Mouse (Mus musculus): ENCODE measurements around the gene Tbata. TPM values are rescaled to one million over a fixed set of nuclear protein-coding genes. Genes with fewer than 3 reads are reported as not detected.

The Tbata gene
- polyA plus RNA-seq, 1 experiment from 2014 or later = not detected

- Histone ChIP-seq H3K27ac (ENCODE audit: low read depth, low read length) (no peak overlapping the region), H3K4me3 (ENCODE audit: low read depth, low read length) (no peak overlapping the region), H3K9me3 (ENCODE audit: control insufficient read depth, low read length) (no peaks in the 10 kb centered on the region), H3K4me1 (replicated peaks; ENCODE audit: control insufficient read depth, insufficient read depth, low read length) (no peaks in the 10 kb centered on the region), H3K36me3 (ENCODE audit: control insufficient read depth, insufficient read depth, low read length) (no peaks in the 10 kb centered on the region), H3K27me3 (ENCODE audit: control insufficient read depth, insufficient read depth, low read length) (no peaks in the 10 kb centered on the region), H3K4me2 (ENCODE audit: low read depth, low read length, severe bottlenecking) (no peak overlapping the region), H3K9ac (ENCODE audit: low read length) (no peak overlapping the region)
- 76% methylated on average over 4 of the region's 4 CpGs for WGBS
- ATAC-seq (replicated peaks; ENCODE audit: low FRiP score) (no peak), DNase-seq (ENCODE audit: low spot score) (no peak)
Measured at GRCm38 (mm10) chr10:61226784-61227396, 55.1 kb downstream of the Tbata start.

GRCm38 (mm10) chr10:61231756-61232155, 60.0 kb downstream of the Tbata start:
- Histone ChIP-seq H3K9ac (ENCODE audit: low read length) (no peak overlapping the region), H3K27ac (ENCODE audit: low read depth, low read length) (no peak overlapping the region), H3K4me2 (ENCODE audit: low read depth, low read length, severe bottlenecking) (no peak overlapping the region), H3K9me3 (ENCODE audit: control insufficient read depth, low read length) (no peaks in the 10 kb centered on the region), H3K27me3 (ENCODE audit: control insufficient read depth, insufficient read depth, low read length) (no peaks in the 10 kb centered on the region), H3K4me1 (replicated peaks; ENCODE audit: control insufficient read depth, insufficient read depth, low read length) (no peaks in the 10 kb centered on the region), H3K4me3 (ENCODE audit: low read depth, low read length) (no peak overlapping the region), H3K36me3 (ENCODE audit: control insufficient read depth, insufficient read depth, low read length) (no peaks in the 10 kb centered on the region)
- no peak for ATAC-seq (replicated peaks; ENCODE audit: low FRiP score)
- no peak for DNase-seq (ENCODE audit: low spot score)
- 89% methylated on average over 3 of the region's 3 CpGs for WGBS

- 31% methylated on average over 7 of the region's 7 CpGs for WGBS
- Histone ChIP-seq H3K9ac (ENCODE audit: low read length) (no peak overlapping the region), H3K27ac (ENCODE audit: low read depth, low read length) (no peak overlapping the region), H3K27me3 (ENCODE audit: control insufficient read depth, insufficient read depth, low read length) (no peaks in the 10 kb centered on the region), H3K4me1 (replicated peaks; ENCODE audit: control insufficient read depth, insufficient read depth, low read length) (no peaks in the 10 kb centered on the region), H3K9me3 (ENCODE audit: control insufficient read depth, low read length) (no peaks in the 10 kb centered on the region), H3K36me3 (ENCODE audit: control insufficient read depth, insufficient read depth, low read length) (no peaks in the 10 kb centered on the region), H3K4me2 (ENCODE audit: low read depth, low read length, severe bottlenecking) (no peak overlapping the region), H3K4me3 (ENCODE audit: low read depth, low read length) (no peak overlapping the region)
- ATAC-seq (replicated peaks; ENCODE audit: low FRiP score) (no peak), DNase-seq (ENCODE audit: low spot score) (no peak)
Measured at GRCm38 (mm10) chr10:61232858-61233567, 61.3 kb downstream of the Tbata start.

- H3K9ac ChIP-seq (ENCODE audit: low read length) = no peak overlapping the region
- H3K9me3 ChIP-seq (ENCODE audit: control insufficient read depth, low read length) = no peaks in the 10 kb centered on the region
- H3K4me1 ChIP-seq (replicated peaks; ENCODE audit: control insufficient read depth, insufficient read depth, low read length) = no peaks in the 10 kb centered on the region
- no peak overlapping the region for H3K4me3 ChIP-seq (ENCODE audit: low read depth, low read length)
- H3K27me3 ChIP-seq (ENCODE audit: control insufficient read depth, insufficient read depth, low read length) = no peaks in the 10 kb centered on the region
- no peak overlapping the region for H3K27ac ChIP-seq (ENCODE audit: low read depth, low read length)
- H3K4me2 ChIP-seq (ENCODE audit: low read depth, low read length, severe bottlenecking) = no peak overlapping the region
- no peaks in the 10 kb centered on the region for H3K36me3 ChIP-seq (ENCODE audit: control insufficient read depth, insufficient read depth, low read length)
- DNase-seq (ENCODE audit: low spot score) = no peak
- WGBS = 81% methylated on average over 4 of the region's 4 CpGs
- ATAC-seq (replicated peaks; ENCODE audit: low FRiP score) = no peak
Measured at GRCm38 (mm10) chr10:61234319-61234718, 62.6 kb downstream of the Tbata start.

GRCm38 (mm10) chr10:61235677-61236267, 64.0 kb downstream of the Tbata start:
- Histone ChIP-seq H3K27ac (ENCODE audit: low read depth, low read length) (no peak overlapping the region), H3K4me2 (ENCODE audit: low read depth, low read length, severe bottlenecking) (no peak overlapping the region), H3K27me3 (ENCODE audit: control insufficient read depth, insufficient read depth, low read length) (no peaks in the 10 kb centered on the region), H3K9ac (ENCODE audit: low read length) (no peak overlapping the region), H3K4me1 (replicated peaks; ENCODE audit: control insufficient read depth, insufficient read depth, low read length) (no peaks in the 10 kb centered on the region), H3K36me3 (ENCODE audit: control insufficient read depth, insufficient read depth, low read length) (no peaks in the 10 kb centered on the region), H3K9me3 (ENCODE audit: control insufficient read depth, low read length) (no peaks in the 10 kb centered on the region), H3K4me3 (ENCODE audit: low read depth, low read length) (no peak overlapping the region)
- ATAC-seq (replicated peaks; ENCODE audit: low FRiP score) (no peak), DNase-seq (ENCODE audit: low spot score) (no peak)
- WGBS = 87% methylated on average over 6 of the region's 6 CpGs

- Histone ChIP-seq H3K4me2 (ENCODE audit: low read depth, low read length, severe bottlenecking) (no peak overlapping the region), H3K4me1 (replicated peaks; ENCODE audit: control insufficient read depth, insufficient read depth, low read length) (no peaks in the 10 kb centered on the region), H3K36me3 (ENCODE audit: control insufficient read depth, insufficient read depth, low read length) (no peaks in the 10 kb centered on the region), H3K9ac (ENCODE audit: low read length) (no peak overlapping the region), H3K27me3 (ENCODE audit: control insufficient read depth, insufficient read depth, low read length) (no peaks in the 10 kb centered on the region), H3K4me3 (ENCODE audit: low read depth, low read length) (no peak overlapping the region), H3K9me3 (ENCODE audit: control insufficient read depth, low read length) (no peaks in the 10 kb centered on the region), H3K27ac (ENCODE audit: low read depth, low read length) (no peak overlapping the region)
- ATAC-seq (replicated peaks; ENCODE audit: low FRiP score) (no peak), DNase-seq (ENCODE audit: low spot score) (no peak)
- 64% methylated on average over 4 of the region's 4 CpGs for WGBS
Measured at GRCm38 (mm10) chr10:61236683-61237390, 65.1 kb downstream of the Tbata start.

- no peaks in the 10 kb centered on the region for H3K36me3 ChIP-seq (ENCODE audit: control insufficient read depth, insufficient read depth, low read length)
- H3K4me1 ChIP-seq (replicated peaks; ENCODE audit: control insufficient read depth, insufficient read depth, low read length) = no peaks in the 10 kb centered on the region
- H3K9ac ChIP-seq (ENCODE audit: low read length) = no peak overlapping the region
- 72% methylated on average over 6 of the region's 6 CpGs for WGBS
- H3K4me3 ChIP-seq (ENCODE audit: low read depth, low read length) = no peak overlapping the region
- DNase-seq (ENCODE audit: low spot score) = no peak
- H3K9me3 ChIP-seq (ENCODE audit: control insufficient read depth, low read length) = no peaks in the 10 kb centered on the region
- no peaks in the 10 kb centered on the region for H3K27me3 ChIP-seq (ENCODE audit: control insufficient read depth, insufficient read depth, low read length)
- no peak overlapping the region for H3K27ac ChIP-seq (ENCODE audit: low read depth, low read length)
- H3K4me2 ChIP-seq (ENCODE audit: low read depth, low read length, severe bottlenecking) = no peak overlapping the region
- no peak for ATAC-seq (replicated peaks; ENCODE audit: low FRiP score)
Measured at GRCm38 (mm10) chr10:61237391-61237785, 65.6 kb downstream of the Tbata start.

All from forebrain, embryonic 11.5 days (tissue).